Mouse (Mus musculus) brown adipose tissue, adult 24 weeks (tissue): ENCODE results near the gene Ccr9. TPM values are rescaled to one million over a fixed set of nuclear protein-coding genes. Genes with fewer than 3 reads are reported as not detected.

Experiments
- H3K27ac ChIP-seq: fragments of 200-500 bp; replicated peaks from 2 replicates; pipeline ENCODE4 v1.5.1; 2012; ENCODE audit warnings: low read depth, mild to moderate bottlenecking, low read length
- H3K4me1 ChIP-seq: fragments of 200-500 bp; 2 replicates; pipeline ENCODE4 v1.6.1; 2012; ENCODE audit warnings: low read length, mixed read lengths; ENCODE audit not compliant: control insufficient read depth, insufficient read depth, insufficient read length
- H3K4me3 ChIP-seq: fragments of 200-500 bp; 2 replicates; pipeline ENCODE4 v1.5.1; 2012; ENCODE audit warnings: low read depth, mild to moderate bottlenecking, low read length, moderate library complexity; ENCODE audit not compliant: insufficient read depth
- polyA plus RNA-seq: library from polyadenylated mRNA; stranded (reverse); fragments of >200 nt; gene quantifications from 2 replicates; pipeline ENCODE4 v1.2.4, GENCODE M21; 2012; ENCODE audit not compliant: missing spikeins, insufficient read depth, insufficient read length

Gene Ccr9
- polyA plus RNA-seq, 1 experiment: not detected

DNA sequence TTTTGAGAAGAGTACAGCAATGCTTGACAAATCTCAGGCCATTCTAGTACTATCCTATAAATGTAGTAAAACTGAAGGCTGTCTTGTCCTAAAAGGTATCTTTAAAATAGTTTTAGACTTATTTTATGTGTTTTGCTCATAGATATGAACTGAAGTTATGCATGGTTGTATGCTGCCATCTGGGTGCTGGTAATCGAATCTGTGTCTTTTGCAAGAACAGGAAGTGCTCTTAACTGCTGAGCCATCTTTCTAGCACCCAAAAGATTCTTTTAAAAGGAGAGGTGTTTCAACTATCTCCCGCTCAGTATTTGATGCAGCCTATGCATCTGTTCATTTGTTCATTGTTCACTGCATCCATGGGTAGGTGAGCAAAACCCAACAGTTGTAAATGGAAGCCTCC, 127.0 kb downstream of the Ccr9 start:
- Histone ChIP-seq H3K27ac (no peak overlapping the region), H3K4me1 (no peaks in the 10 kb centered on the region), H3K4me3 (no peak overlapping the region)

- no peak within 1 kb of the TSS for H3K4me3 ChIP-seq
- no peak within 1 kb of the TSS for H3K27ac ChIP-seq
- H3K4me1 ChIP-seq: no peaks in the 10 kb centered on the region
These were observed 128.0 kb downstream of the Ccr9 start, which contains the start of gene Cxcr6 for GRCm38 (mm10) chr9:123806267-123806666. TSS of gene Cxcr6 (plus strand) at chr9:123806475.

- Histone ChIP-seq H3K4me3 (no peak overlapping the region), H3K27ac (0 out of 2 replicates have a peak overlapping the region, but pooled peaks have one; percentile 25), H3K4me1 (no peaks in the 10 kb centered on the region)
These were observed 130.3 kb downstream of the Ccr9 start for GRCm38 (mm10) chr9:123808583-123808982.

DNA sequence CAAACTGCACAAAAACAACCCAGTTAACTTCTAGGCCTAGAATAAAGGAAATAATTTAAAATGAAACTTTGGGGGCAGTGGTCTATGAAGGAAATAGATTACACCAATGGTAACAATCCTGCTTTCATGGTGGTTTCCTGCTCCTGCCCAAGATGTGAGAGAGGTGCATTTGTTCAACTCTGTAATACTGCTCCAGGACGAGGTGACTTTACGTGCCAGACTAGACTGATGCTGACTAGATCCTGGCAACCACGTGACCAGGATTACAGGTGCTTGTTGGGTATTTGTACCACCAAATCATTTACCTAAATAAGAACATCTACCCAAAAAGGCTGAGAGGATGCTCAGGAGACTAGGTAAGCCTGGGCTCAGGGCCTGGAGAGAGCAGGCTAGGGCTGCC, 133.6 kb downstream of the Ccr9 start:
- Histone ChIP-seq H3K4me3 (no peak overlapping the region), H3K27ac (no peak overlapping the region), H3K4me1 (peaks cover 9% of the 10 kb centered on the region; the same call in 1 of the 2 replicates)

GRCm38 (mm10) chr9:123814326-123814725, 136.1 kb downstream of the Ccr9 start:
- Histone ChIP-seq H3K27ac (no peak overlapping the region), H3K4me3 (no peak overlapping the region), H3K4me1 (peaks cover 9% of the 10 kb centered on the region; the same call in 1 of the 2 replicates)

DNA sequence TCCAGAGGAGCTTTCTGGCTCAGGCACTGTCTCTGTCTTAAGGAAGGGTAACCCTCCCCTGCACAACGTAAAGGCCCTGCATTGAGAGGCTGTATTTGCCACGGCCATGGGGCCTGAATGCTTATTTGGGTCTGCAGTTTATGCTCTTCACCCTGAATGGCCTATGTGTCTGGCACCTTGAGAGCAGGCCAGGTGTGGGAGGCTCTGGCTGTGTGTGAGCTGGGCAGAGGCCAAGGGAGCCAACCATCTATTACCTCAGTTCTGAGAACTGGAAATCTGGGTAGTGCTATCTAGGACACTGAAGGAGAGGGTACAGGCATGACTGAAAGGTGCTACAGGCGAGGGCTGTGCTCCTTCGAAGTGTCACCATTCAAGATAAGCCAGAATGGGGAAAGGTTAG, 136.6 kb downstream of the Ccr9 start:
- H3K4me3 ChIP-seq: no peak overlapping the region
- H3K4me1 ChIP-seq: peaks cover 9% of the 10 kb centered on the region; the same call in 1 of the 2 replicates
- peak overlapping the region; percentile 43; the same call in 1 of the 2 replicates for H3K27ac ChIP-seq

- H3K27ac ChIP-seq: peak overlapping the region; percentile 43; the same call in 1 of the 2 replicates
- no peak overlapping the region for H3K4me3 ChIP-seq
- peaks cover 9% of the 10 kb centered on the region; the same call in 1 of the 2 replicates for H3K4me1 ChIP-seq
These were observed 137.2 kb downstream of the Ccr9 start for GRCm38 (mm10) chr9:123815444-123815843.

DNA sequence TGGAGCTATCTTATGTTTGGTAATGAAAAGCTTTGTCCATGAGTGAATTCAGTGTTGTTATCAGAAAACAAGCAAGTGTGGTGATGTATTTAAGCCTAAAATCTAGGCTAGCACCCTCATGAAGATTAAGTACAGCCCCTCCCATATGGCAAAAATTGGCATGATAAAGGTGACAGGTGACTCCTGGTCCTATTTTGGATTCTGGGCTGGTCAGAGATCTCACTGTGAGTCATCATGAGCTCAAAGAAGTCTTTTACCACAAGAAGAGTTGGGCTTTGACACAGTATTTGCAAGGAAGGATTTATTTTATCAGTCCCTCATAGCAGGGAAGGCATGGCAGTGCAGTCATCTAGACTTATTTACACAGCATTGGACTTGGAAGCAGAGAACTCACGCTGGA, 137.8 kb downstream of the Ccr9 start:
- Histone ChIP-seq H3K4me3 (no peak overlapping the region), H3K4me1 (peaks cover 9% of the 10 kb centered on the region; the same call in 1 of the 2 replicates), H3K27ac (no peak overlapping the region)

- Histone ChIP-seq H3K4me1 (peaks cover 9% of the 10 kb centered on the region; the same call in 1 of the 2 replicates), H3K4me3 (no peak overlapping the region), H3K27ac (no peak overlapping the region)
These were observed 140.4 kb downstream of the Ccr9 start for GRCm38 (mm10) chr9:123818601-123819000.

DNA sequence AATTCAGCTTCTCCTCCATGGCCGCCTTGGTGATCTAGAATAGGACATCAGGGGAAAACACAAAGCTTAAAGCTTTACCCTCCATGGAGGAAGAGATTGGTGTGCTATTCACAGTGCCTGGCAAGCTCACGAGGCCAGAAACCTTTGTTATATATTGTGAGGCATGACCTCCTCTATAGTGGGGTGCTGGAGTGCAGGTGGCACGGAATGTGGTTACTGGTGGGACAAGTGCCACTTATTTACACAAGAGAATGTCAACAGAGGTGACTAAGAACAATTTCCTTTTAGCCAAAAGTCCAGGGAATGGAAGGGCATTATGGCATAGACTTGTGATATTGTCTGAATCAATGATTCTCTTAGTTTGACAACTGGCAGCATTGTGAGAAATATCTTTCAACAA, 148.4 kb downstream of the Ccr9 start:
- Histone ChIP-seq H3K27ac (no peak overlapping the region), H3K4me3 (no peak overlapping the region)

GRCm38 (mm10) chr9:123828916-123829315, 150.7 kb downstream of the Ccr9 start:
- Histone ChIP-seq H3K4me1 (no peaks in the 10 kb centered on the region), H3K27ac (no peak overlapping the region), H3K4me3 (no peak overlapping the region)

More for the DNA sequence above, 148.4 kb downstream of the Ccr9 start:
- no peaks in the 10 kb centered on the region for H3K4me1 ChIP-seq

Other genes with a start within 250 kb of the Ccr9 start
- gene Limd1, start 199.7 kb upstream of the Ccr9 start, polyA plus RNA-seq: 14.0 and 22.4 TPM in 2 replicates
- gene Sacm1l, start 148.7 kb upstream of the Ccr9 start, polyA plus RNA-seq: 67.2 and 80.7 TPM in 2 replicates
- gene Slc6a20b, start 45.9 kb upstream of the Ccr9 start, polyA plus RNA-seq: 0.20 and 0.79 TPM in 2 replicates
- gene Slc6a20a, start 446 bp downstream of the Ccr9 start, polyA plus RNA-seq: not detected in 2 replicates
- gene Lztfl1, start 39.3 kb downstream of the Ccr9 start, polyA plus RNA-seq: 28.3 and 28.4 TPM in 2 replicates
- gene Cxcr6, start 128.0 kb downstream of the Ccr9 start, polyA plus RNA-seq: not detected in 2 replicates
- gene Fyco1, start 173.5 kb downstream of the Ccr9 start, polyA plus RNA-seq: 26.3 and 35.7 TPM in 2 replicates
- gene Xcr1, start 183.6 kb downstream of the Ccr9 start, polyA plus RNA-seq: 0.33 TPM in 1 of 2 replicates, not detected in the other